Mouse (Mus musculus): Measurements from ENCODE around the gene Cenpc1.

The Cenpc1 gene

GRCm38 (mm10) chr5:85996545-85997510 is 68.6 kb downstream of the Cenpc1 start:
- in situ Hi-C loops (cut with MboI; ENCODE audit: low sequenced_read_pairs): no loop called here

DNA sequence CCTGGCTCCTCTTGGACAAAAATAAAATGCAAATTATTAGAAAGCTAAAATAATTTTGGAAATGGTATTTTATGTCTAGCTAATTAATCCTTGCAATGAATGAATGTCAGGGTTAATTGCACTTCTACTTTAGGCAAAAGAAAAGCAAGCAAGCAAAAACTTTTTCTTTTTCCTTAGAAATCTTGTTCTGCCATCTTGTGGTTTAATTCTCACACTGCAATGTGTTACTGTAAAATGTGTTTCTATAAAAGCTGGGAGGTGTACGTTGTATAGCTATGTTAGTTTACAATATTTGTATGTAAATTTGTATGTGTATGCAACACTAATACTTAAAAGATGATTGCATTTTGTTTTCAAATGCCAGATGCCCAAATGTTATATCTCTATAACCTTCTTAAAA is 70.8 kb downstream of the Cenpc1 start:
- in situ Hi-C loops (cut with MboI; ENCODE audit: low sequenced_read_pairs): no loop called here

- in situ Hi-C loops (cut with MboI; ENCODE audit: low sequenced_read_pairs): no loop called here
These were observed 72.3 kb downstream of the Cenpc1 start for GRCm38 (mm10) chr5:85992805-85993721.

GRCm38 (mm10) chr5:85992055-85992454 is 73.3 kb downstream of the Cenpc1 start:
- in situ Hi-C loops (cut with MboI; ENCODE audit: low sequenced_read_pairs): no loop called here

DNA sequence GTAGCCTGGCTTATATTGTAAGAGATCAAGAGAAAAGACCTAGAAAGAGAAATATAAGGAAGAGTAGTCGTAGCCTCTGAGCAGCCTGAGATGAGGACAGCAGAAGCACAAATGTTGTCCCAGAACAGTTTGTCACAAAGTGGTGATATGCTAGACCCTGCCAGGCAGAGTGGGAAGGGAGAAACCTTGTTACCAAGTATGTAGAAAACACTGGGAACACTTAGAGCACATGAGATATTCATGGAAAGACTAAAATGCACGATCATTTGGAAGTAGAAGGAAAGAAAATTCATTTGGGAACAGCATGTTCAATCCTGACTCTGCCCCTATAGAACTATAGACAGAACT is 77.9 kb downstream of the Cenpc1 start:
- in situ Hi-C loops (cut with MboI; ENCODE audit: low sequenced_read_pairs): no loop called here

GRCm38 (mm10) chr5:85986734-85987515 is 78.5 kb downstream of the Cenpc1 start:
- in situ Hi-C loops (cut with MboI; ENCODE audit: low sequenced_read_pairs): no loop called here

DNA sequence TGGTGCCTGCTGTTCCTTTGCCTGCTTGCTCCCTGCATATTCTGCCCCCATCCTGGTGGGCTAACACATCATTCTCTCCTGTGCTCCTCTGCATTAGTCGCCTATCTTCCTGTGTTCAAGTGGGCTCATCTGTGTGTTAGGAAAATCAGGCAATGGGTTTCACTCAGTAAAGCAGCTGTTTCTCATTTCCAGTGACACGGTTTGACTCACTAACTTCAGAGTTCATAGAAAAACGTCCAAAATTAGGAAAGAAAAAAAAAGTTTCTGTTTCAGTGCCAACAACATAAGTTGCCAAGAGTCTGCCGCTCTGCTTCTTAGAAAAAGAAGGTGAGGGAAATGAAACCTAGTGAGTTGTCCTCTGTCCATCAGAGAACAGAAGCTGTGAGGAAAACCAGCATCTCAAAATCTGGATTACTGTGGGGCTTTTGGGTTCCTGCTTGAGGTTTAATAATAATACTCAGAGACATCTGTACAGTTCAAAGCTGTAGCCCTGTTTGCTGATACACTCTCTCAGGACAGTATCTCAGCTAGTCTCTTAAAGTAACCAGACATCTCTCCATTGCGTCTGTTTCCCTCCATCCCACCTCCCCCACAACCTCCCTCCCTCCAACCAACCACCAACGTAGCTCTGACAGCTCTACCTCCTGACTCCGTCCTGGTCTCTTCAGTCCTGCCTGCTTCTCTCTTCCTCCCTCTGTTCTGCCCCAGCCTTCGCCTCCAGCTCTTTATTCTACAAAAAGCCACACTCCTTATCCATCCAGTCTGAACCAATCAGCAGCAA is 87.5 kb downstream of the Cenpc1 start:
- in situ Hi-C loops (cut with MboI; ENCODE audit: low sequenced_read_pairs): no loop called here

DNA sequence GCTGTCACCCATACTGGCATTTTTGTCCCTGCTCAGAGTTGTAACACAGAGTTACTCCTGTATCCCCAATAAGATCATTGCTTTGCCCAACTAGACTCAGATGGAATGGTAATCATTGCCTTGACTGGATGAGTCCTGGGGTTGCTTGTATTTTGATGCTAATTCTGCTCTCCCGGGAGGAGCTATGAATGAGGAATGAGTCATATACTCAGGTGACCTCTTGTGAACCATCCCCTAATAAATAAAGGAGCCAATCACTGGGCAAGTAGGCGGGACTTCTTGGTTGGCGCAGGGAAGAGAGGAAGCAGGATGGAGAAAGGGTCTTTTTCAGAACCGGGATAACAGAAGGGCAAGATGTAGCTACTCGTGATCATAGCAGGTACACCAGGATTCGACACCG is 102.6 kb downstream of the Cenpc1 start:
- in situ Hi-C loops (cut with MboI; ENCODE audit: low sequenced_read_pairs): no loop called here
